Mouse (Mus musculus) midbrain, embryonic 14.5 days (tissue): ENCODE data around the gene Sp6. TPM values are rescaled to one million over a fixed set of nuclear protein-coding genes. Genes with fewer than 3 reads are reported as not detected.

Experiments used
- ATAC-seq: fragments of 200-750 bp; cut with Nextera tagmentation; 2 replicates; pipeline ENCODE4 v1.8.0; 2017; ENCODE audit warnings: moderate number of reproducible peaks, moderate library complexity; ENCODE audit not compliant: low FRiP score, low TSS enrichment
- DNase-seq: peaks from one replicate; pipeline ENCODE4 v3.0.0-alpha.2; 2015
- H3K27ac ChIP-seq: fragments of 300-500 bp; sonication (generic); replicated peaks from 2 replicates; pipeline ENCODE4 v1.5.1; 2014; ENCODE audit warnings: mild to moderate bottlenecking, low read depth, low read length, moderate library complexity
- H3K27me3 ChIP-seq: fragments of 300-500 bp; sonication (generic); 2 replicates; pipeline ENCODE4 v1.6.1; 2014; ENCODE audit warnings: low read length, control low read depth, mixed read lengths; ENCODE audit not compliant: control insufficient read depth, insufficient read depth
- H3K36me3 ChIP-seq: fragments of 300-500 bp; sonication (generic); 2 replicates; pipeline ENCODE4 v1.6.1; 2014; ENCODE audit warnings: low read length, control low read depth; ENCODE audit not compliant: control insufficient read depth, insufficient read depth
- H3K4me1 ChIP-seq: fragments of 300-500 bp; sonication (generic); 2 replicates; pipeline ENCODE4 v1.6.1; 2014; ENCODE audit warnings: mild to moderate bottlenecking, antibody characterized with exemption, low read length, control low read depth; ENCODE audit not compliant: control insufficient read depth, insufficient read depth
- H3K4me2 ChIP-seq: fragments of 300-500 bp; sonication (generic); 2 replicates; pipeline ENCODE4 v1.6.1; 2014; ENCODE audit warnings: mild to moderate bottlenecking, low read length, moderate library complexity
- H3K4me3 ChIP-seq: fragments of 300-500 bp; sonication (generic); replicated peaks from 2 replicates; pipeline ENCODE4 v1.5.1; 2014; ENCODE audit warnings: low read depth, low read length
- H3K9ac ChIP-seq: fragments of 300-500 bp; sonication (generic); replicated peaks from 2 replicates; pipeline ENCODE4 v1.6.1; 2014; ENCODE audit warnings: mild to moderate bottlenecking, low read length, moderate library complexity
- H3K9me3 ChIP-seq: fragments of 300-500 bp; sonication (generic); 2 replicates; pipeline ENCODE4 v1.6.1; 2016; ENCODE audit warnings: low read length, control low read depth, mixed read lengths; ENCODE audit not compliant: control insufficient read depth
- WGBS: fragments of 180-500 bp; shearing (Covaris S2); extraction: QIAGEN DNeasy Blood & Tissue Kit; methylation state at CpG from one replicate; pipeline ENCODE4 v1.1.7; 2014; 5-methylcytosine and 5-hydroxymethylcytosine counted together
- microRNA-seq: library from miRNA; unstranded; fragments of <30 nt; microRNA quantifications from one replicate; pipeline ENCODE4, GENCODE M21; 2016
- polyA plus RNA-seq: library from polyadenylated mRNA; unstranded; fragments of >200 nt; fragmentation: Nextera tagmentation; extraction: Ambion mirVana; gene quantifications from 2 replicates; pipeline ENCODE4 v1.2.1, GENCODE M21; 2014

Sp6 gene
- polyA plus RNA-seq, 1 experiment from 2014 or later: not detected

GRCm38 (mm10) chr11:97069770-97070169 is 56.6 kb downstream of the Sp6 start:
- peaks cover 18% of the 10 kb centered on the region for H3K36me3 ChIP-seq
- ATAC-seq (no peak), DNase-seq (no peak)
- H3K4me2 ChIP-seq: no peak overlapping the region
- 90% methylated on average over 2 of the region's 2 CpGs for WGBS
- no peak overlapping the region for H3K9ac ChIP-seq
- no peaks in the 10 kb centered on the region for H3K9me3 ChIP-seq
- no peak overlapping the region for H3K4me3 ChIP-seq
- no peak overlapping the region for H3K27ac ChIP-seq
- H3K4me1 ChIP-seq: no peaks in the 10 kb centered on the region
- H3K27me3 ChIP-seq: no peaks in the 10 kb centered on the region

GRCm38 (mm10) chr11:97071129-97071528 is 57.9 kb downstream of the Sp6 start:
- Histone ChIP-seq H3K4me2 (no peak overlapping the region), H3K36me3 (peaks cover 15% of the 10 kb centered on the region), H3K27ac (no peak overlapping the region), H3K4me1 (no peaks in the 10 kb centered on the region), H3K27me3 (no peaks in the 10 kb centered on the region), H3K4me3 (no peak overlapping the region), H3K9me3 (no peaks in the 10 kb centered on the region), H3K9ac (no peak overlapping the region)
- DNase-seq (no peak), ATAC-seq (no peak)
- 68% methylated on average over 1 of the region's 1 CpGs for WGBS

- WGBS: 30% methylated on average over 3 of the region's 3 CpGs
- Histone ChIP-seq H3K27ac (no peak overlapping the region), H3K9ac (no peak overlapping the region), H3K36me3 (peaks cover 9% of the 10 kb centered on the region), H3K27me3 (no peaks in the 10 kb centered on the region), H3K4me1 (no peaks in the 10 kb centered on the region), H3K9me3 (no peaks in the 10 kb centered on the region), H3K4me2 (no peak overlapping the region), H3K4me3 (no peak overlapping the region)
- ATAC-seq (no peak; the same call in 1 of the 2 replicates), DNase-seq (peak; percentile 87)
These were observed 59.3 kb downstream of the Sp6 start for GRCm38 (mm10) chr11:97072533-97072932.

GRCm38 (mm10) chr11:97074235-97074634 is 61.0 kb downstream of the Sp6 start:
- no peak overlapping the region for H3K27ac ChIP-seq
- no peak for ATAC-seq
- H3K4me1 ChIP-seq: no peaks in the 10 kb centered on the region
- no peak for DNase-seq
- H3K9ac ChIP-seq: no peak overlapping the region
- H3K36me3 ChIP-seq: no peaks in the 10 kb centered on the region
- no peak overlapping the region for H3K4me2 ChIP-seq
- no peak overlapping the region for H3K4me3 ChIP-seq
- WGBS: 76% methylated on average over 8 of the region's 8 CpGs
- H3K9me3 ChIP-seq: no peaks in the 10 kb centered on the region
- no peaks in the 10 kb centered on the region for H3K27me3 ChIP-seq

Small RNA genes within 50 kb of the gene (microRNA-seq; reads per million reads assigned to microRNA genes)
- 1.2 reads per million for gene Mir8103

Other genes starting within 250 kb of the Sp6 start
- gene Snx11, start 235.8 kb upstream of the Sp6 start, polyA plus RNA-seq: 25.8 and 29.6 TPM in 2 replicates
- gene Cbx1, start 224.3 kb upstream of the Sp6 start, polyA plus RNA-seq: 73.9 and 76.4 TPM in 2 replicates
- gene Nfe2l1, start 183.4 kb upstream of the Sp6 start, polyA plus RNA-seq: 40.1 and 46.3 TPM in 2 replicates
- 6.5 and 16.0 TPM in 2 replicates for gene Copz2, start 163.5 kb upstream of the Sp6 start, polyA plus RNA-seq
- gene Cdk5rap3, start 96.9 kb upstream of the Sp6 start, polyA plus RNA-seq: 85.2 and 90.2 TPM in 2 replicates
- gene Prr15l, start 85.3 kb upstream of the Sp6 start, polyA plus RNA-seq: 0.16 and 0.24 TPM in 2 replicates
- 18.9 and 20.9 TPM in 2 replicates for gene Pnpo, start 69.4 kb upstream of the Sp6 start, polyA plus RNA-seq
- gene Sp2, start 30.4 kb upstream of the Sp6 start, polyA plus RNA-seq: 12.3 and 17.2 TPM in 2 replicates
- gene Scrn2, start 16.5 kb downstream of the Sp6 start, polyA plus RNA-seq: 11.3 and 15.6 TPM in 2 replicates
- 2.3 and 3.0 TPM in 2 replicates for gene Lrrc46, start 28.0 kb downstream of the Sp6 start, polyA plus RNA-seq
- gene Mrpl10, start 28.2 kb downstream of the Sp6 start, polyA plus RNA-seq: 54.2 and 62.2 TPM in 2 replicates
- gene Osbpl7, start 37.2 kb downstream of the Sp6 start, polyA plus RNA-seq: 7.8 and 8.9 TPM in 2 replicates
- 0.13 TPM in 1 of 2 replicates, not detected in the other for gene Tbx21, start 101.9 kb downstream of the Sp6 start, polyA plus RNA-seq
- gene Tbkbp1, start 138.1 kb downstream of the Sp6 start, polyA plus RNA-seq: 9.1 and 9.2 TPM in 2 replicates
- gene Kpnb1, start 174.5 kb downstream of the Sp6 start, polyA plus RNA-seq: 33.8 and 48.6 TPM in 2 replicates